Mouse (Mus musculus) liver, adult 10 weeks (tissue): ENCODE measurements around the gene Mcfd2. TPM values are rescaled to one million over a fixed set of nuclear protein-coding genes. Genes with fewer than 3 reads are reported as not detected.

ENCODE experiments used
- polyA plus RNA-seq: library from polyadenylated mRNA; stranded (reverse); fragments of 350-450 nt; fragmentation: Illumina TruSeq; extraction: RNeasy Lipid Tissue Mini Kit (QIAGEN cat#74804); gene quantifications from one replicate; pipeline ENCODE4 v1.2.3, GENCODE M21; 2014; ENCODE audit warnings: low read depth, low replicate concordance

Mcfd2 gene
- 201 TPM for polyA plus RNA-seq

DNA sequence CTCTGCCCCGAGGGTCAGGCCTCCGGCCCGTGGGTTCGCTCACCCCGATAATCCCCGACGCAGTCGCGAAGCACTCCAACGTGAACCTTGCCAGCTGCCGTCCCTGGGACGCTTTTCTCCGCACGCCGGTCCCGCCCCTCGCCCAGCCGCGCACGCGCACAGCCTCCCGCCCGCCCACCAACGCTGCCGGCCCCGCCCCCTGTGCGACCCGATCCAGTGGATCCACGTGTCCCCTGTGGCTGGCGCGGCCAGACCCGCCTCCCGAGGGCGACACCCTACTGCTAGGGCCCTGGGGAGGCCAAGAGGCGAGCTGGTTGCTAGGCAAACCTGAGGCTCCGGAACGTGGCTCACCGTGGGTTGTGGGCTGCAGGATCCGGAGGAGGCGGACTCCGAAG, at the start of gene Mcfd2:
Mcfd2 (minus strand) TSS at position 144 of the 395 bp plus-strand sequence.

GRCm38 (mm10) chr17:87282706-87283053, 16.9 kb upstream of the Mcfd2 start, which contains the start of gene Ttc7:
TSS of gene Ttc7 (plus strand) at chr17:87282886.

Other genes starting within 250 kb of the Mcfd2 start
- 14.5 TPM for gene Pigf, start 240.5 kb downstream of the Mcfd2 start, polyA plus RNA-seq
- 137 TPM for gene Cript, start 240.4 kb downstream of the Mcfd2 start, polyA plus RNA-seq
- gene Socs5, start 158.3 kb downstream of the Mcfd2 start, polyA plus RNA-seq = 5.2 TPM
- 7.7 TPM for gene Ttc7, start 17.0 kb upstream of the Mcfd2 start, polyA plus RNA-seq
- gene Stpg4, start 161.8 kb upstream of the Mcfd2 start, polyA plus RNA-seq = not detected
- gene Calm2, start 181.0 kb upstream of the Mcfd2 start, polyA plus RNA-seq = 444 TPM